Comparison of ENCODE assay signal across 16 mouse cellular contexts in the genomic region with DNA sequence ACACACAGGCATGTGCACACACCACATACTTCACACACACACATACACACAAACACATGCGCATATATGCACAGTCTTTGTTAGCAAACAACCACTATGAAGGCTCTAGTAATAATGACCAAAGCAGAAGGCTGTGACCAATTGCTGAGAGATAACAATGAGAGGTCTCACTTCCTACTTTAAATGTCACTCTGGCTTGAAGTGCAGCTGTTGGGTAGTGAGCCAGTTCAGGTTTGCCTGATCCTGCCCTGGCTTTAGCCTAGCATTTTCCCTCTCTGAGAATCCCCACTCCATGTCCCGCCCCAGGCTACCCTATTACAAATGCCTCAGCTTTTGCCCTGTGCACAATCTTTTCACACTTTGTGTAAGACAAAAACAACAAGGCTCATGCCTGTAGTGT.
"Had no signal": no experiment of that assay in that cellular context is flagged by ENCODE, and none has a peak within 500 bp of the region (broad histone marks: within the 10 kb centered on the region; RNA-seq: fewer than 3 reads in every experiment).

No protein-coding gene starts in this region.

- DNase-seq: liver, embryonic 13.5 days; liver, postnatal 0 days; lung, adult 2 months; lung, postnatal 4 days; right cerebral cortex, postnatal 14 days; thymus, adult 2 months; thymus, postnatal 25 days; thymus, postnatal 4 days had no signal

- H3K4me2 ChIP-seq: liver, embryonic 13.5 days; liver, embryonic 15.5 days; lung, embryonic 15.5 days; midbrain, embryonic 11.5 days; midbrain, embryonic 13.5 days; neural tube, embryonic 12.5 days; stomach, embryonic 15.5 days had no signal

- H3K27me3 ChIP-seq: lung, embryonic 15.5 days; midbrain, embryonic 13.5 days; neural tube, embryonic 12.5 days; stomach, embryonic 15.5 days had no signal

- H3K36me3 ChIP-seq: liver, embryonic 13.5 days; liver, embryonic 15.5 days; lung, embryonic 15.5 days; midbrain, embryonic 13.5 days; neural tube, embryonic 12.5 days; stomach, embryonic 15.5 days had no signal

- H3K4me3 ChIP-seq: liver, embryonic 13.5 days; liver, embryonic 15.5 days; lung, embryonic 15.5 days; midbrain, embryonic 13.5 days; neural tube, embryonic 12.5 days; stomach, embryonic 15.5 days had no signal

- ATAC-seq: liver, postnatal 0 days; lung, postnatal 0 days; midbrain, embryonic 13.5 days; midbrain, embryonic 16.5 days had no signal
